Mouse (Mus musculus) liver, embryonic 13.5 days (tissue): ENCODE data around the gene Mmp15. TPM values are rescaled to one million over a fixed set of nuclear protein-coding genes. Genes with fewer than 3 reads are reported as not detected.

Experiments
- ATAC-seq: fragments of 200-750 bp; cut with Nextera tagmentation; 2 replicates; pipeline ENCODE4 v1.8.0; 2017; ENCODE audit warnings: low read depth, mild to moderate bottlenecking, moderate number of reproducible peaks, moderate library complexity
- DNase-seq: peaks from one replicate; pipeline ENCODE4 v3.0.0; 2022
- H3K27ac ChIP-seq: fragments of 300-500 bp; sonication (generic); 2 replicates; pipeline ENCODE4 v1.5.1; 2015; ENCODE audit warnings: moderate library complexity, mild to moderate bottlenecking, inconsistent platforms
- H3K27me3 ChIP-seq: fragments of 300-500 bp; sonication (generic); 2 replicates; pipeline ENCODE4 v1.6.1; 2015; ENCODE audit warnings: mild to moderate bottlenecking, inconsistent platforms
- H3K36me3 ChIP-seq: fragments of 300-500 bp; sonication (generic); 2 replicates; pipeline ENCODE4 v1.6.1; 2015; ENCODE audit warnings: mild to moderate bottlenecking, inconsistent platforms
- H3K4me1 ChIP-seq: fragments of 300-500 bp; sonication (generic); replicated peaks from 2 replicates; pipeline ENCODE4 v1.6.1; 2015; ENCODE audit warnings: inconsistent platforms
- H3K4me2 ChIP-seq: fragments of 300-500 bp; sonication (generic); 2 replicates; pipeline ENCODE4 v1.6.1; 2015; ENCODE audit warnings: inconsistent platforms, mild to moderate bottlenecking, moderate library complexity
- H3K4me3 ChIP-seq: fragments of 300-500 bp; sonication (generic); replicated peaks from 2 replicates; pipeline ENCODE4 v1.5.1; 2015; ENCODE audit warnings: mild to moderate bottlenecking, inconsistent platforms
- H3K9ac ChIP-seq: fragments of 300-500 bp; sonication (generic); 2 replicates; pipeline ENCODE4 v1.6.1; 2015; ENCODE audit warnings: mild to moderate bottlenecking, inconsistent platforms
- H3K9me3 ChIP-seq: fragments of 300-500 bp; sonication (generic); replicated peaks from 2 replicates; pipeline ENCODE4 v1.6.1; 2016; ENCODE audit warnings: inconsistent platforms
- WGBS: fragments of 180-500 bp; shearing (Covaris S2); methylation state at CpG from one replicate; pipeline ENCODE4 v1.1.7; 2015; ENCODE audit not compliant: insufficient replicate concordance; 5-methylcytosine and 5-hydroxymethylcytosine counted together
- polyA plus RNA-seq: library from polyadenylated mRNA; unstranded; fragments of >200 nt; fragmentation: Nextera tagmentation; extraction: Ambion mirVana; gene quantifications from 2 replicates; pipeline ENCODE4 v1.2.1, GENCODE M21; 2015

The Mmp15 gene
- polyA plus RNA-seq, 1 experiment from 2014 or later = 0.86 TPM

DNA sequence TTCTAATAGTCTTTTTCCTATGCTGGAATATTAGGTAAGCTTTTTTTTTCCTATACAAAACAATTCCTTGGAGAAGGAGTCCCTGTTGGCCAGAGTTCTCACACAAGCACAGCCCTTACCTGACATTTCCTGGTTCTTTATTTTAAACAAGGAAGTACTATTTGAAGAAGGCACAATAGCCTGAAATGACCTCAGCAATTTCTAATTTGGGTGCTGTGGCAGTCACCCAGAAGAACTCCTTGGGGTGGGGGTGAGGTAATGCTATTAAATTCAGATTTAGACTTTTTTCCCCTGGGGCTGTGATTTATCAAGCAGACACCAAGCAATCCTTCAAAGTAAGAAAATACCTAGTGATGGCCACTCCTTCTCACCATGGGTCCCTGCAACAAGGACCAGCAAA, 28.9 kb downstream of the Mmp15 start:
- Histone ChIP-seq H3K9me3 (no peaks in the 10 kb centered on the region), H3K27ac (no peak overlapping the region), H3K4me2 (no peak overlapping the region), H3K36me3 (no peaks in the 10 kb centered on the region), H3K4me3 (no peak overlapping the region), H3K9ac (no peak overlapping the region), H3K4me1 (peaks cover 10% of the 10 kb centered on the region), H3K27me3 (no peaks in the 10 kb centered on the region)
- ATAC-seq (no peak), DNase-seq (no peak)

DNA sequence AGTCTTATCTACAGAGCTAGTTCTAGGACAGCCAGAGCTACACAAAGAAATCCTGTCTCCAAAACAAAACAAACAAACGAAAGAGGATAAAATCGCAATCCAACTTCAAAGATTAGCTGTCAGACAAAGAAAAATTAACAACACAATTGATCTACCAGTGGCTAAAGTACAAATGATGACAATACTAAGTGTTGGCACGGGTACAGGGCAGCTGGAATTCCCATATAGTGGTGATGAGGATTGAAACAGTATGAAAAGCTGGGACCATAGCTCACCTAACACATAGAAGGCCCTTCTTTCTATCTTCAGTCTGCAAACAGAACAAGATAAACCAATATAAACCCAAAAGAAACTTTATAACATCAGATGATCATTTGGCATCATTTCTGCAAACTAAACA, 29.5 kb downstream of the Mmp15 start:
- Histone ChIP-seq H3K4me1 (peaks cover 10% of the 10 kb centered on the region), H3K36me3 (no peaks in the 10 kb centered on the region), H3K27ac (no peak overlapping the region), H3K4me2 (no peak overlapping the region), H3K9ac (no peak overlapping the region), H3K4me3 (no peak overlapping the region), H3K9me3 (no peaks in the 10 kb centered on the region), H3K27me3 (no peaks in the 10 kb centered on the region)
- DNase-seq (no peak), ATAC-seq (no peak)
- 56% methylated on average over 3 of the region's 3 CpGs for WGBS

DNA sequence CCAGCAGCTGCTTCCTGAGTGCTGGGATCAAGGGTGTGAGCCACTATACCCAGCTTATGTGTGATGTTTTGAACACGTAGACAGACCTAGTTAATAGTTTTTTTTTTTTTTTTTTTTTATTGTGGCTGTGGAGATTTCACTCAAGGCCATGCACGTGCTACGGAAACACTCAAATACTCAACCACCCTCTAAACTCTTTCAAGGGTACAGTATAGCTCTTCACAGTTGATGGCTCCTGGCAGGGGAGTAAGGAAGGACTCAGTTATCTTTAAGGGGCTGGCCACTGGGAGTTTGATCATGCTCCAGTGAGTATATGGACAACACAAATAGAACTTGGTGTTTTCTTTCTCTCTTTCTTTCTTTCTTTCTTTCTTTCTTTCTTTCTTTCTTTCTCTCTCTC, 32.4 kb downstream of the Mmp15 start:
- H3K4me1 ChIP-seq = no peaks in the 10 kb centered on the region
- no peaks in the 10 kb centered on the region for H3K27me3 ChIP-seq
- no peaks in the 10 kb centered on the region for H3K36me3 ChIP-seq
- DNase-seq (no peak), ATAC-seq (no peak)
- no peaks in the 10 kb centered on the region for H3K9me3 ChIP-seq
- no peak overlapping the region for H3K4me2 ChIP-seq
- no peak overlapping the region for H3K9ac ChIP-seq
- 70% methylated on average over 3 of the region's 3 CpGs for WGBS
- no peak overlapping the region for H3K27ac ChIP-seq
- H3K4me3 ChIP-seq = no peak overlapping the region

DNA sequence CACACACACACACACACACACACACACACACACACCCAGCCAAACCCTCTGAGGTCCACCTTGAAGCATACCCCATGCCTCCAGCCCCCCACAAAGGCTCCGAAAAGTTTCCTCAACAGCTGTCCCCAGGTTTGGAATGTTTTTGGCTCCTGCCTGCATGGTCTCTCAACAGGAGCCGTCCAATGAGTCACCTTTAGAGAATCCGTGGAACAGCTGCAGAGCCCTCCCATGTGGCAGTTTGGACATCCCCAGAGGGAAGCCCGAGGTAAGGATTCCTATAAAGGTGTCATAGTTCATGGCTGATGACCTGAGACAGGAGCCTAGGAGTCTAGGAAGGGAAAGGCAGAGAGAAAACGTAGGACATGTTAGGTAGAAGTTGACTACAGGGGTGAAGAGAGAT, 34.0 kb downstream of the Mmp15 start:
- Histone ChIP-seq H3K4me2 (no peak overlapping the region), H3K9me3 (no peaks in the 10 kb centered on the region), H3K9ac (no peak overlapping the region), H3K4me1 (no peaks in the 10 kb centered on the region), H3K27ac (no peak overlapping the region), H3K36me3 (no peaks in the 10 kb centered on the region), H3K27me3 (no peaks in the 10 kb centered on the region), H3K4me3 (no peak overlapping the region)
- 63% methylated on average over 5 of the region's 5 CpGs for WGBS
- ATAC-seq (no peak), DNase-seq (no peak)

DNA sequence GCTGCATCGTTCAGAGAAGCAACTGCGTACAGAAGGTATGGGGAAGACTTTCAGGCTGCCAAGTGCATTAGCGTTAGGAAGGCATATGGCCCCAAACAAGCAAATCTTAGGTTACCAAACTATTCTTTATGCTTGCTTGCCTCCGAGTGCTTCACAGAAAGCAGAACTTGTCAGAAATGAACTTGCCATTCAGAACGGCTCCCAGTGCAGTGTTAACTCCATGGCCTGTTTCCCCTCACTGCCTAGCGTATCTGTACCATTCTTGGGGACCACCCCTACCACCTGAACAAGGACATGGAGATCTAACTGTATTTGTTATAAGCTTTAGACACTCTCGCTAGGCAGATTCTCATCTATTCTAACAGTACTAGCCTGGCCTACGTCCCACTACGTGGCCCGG, 35.2 kb downstream of the Mmp15 start:
- no peaks in the 10 kb centered on the region for H3K9me3 ChIP-seq
- no peaks in the 10 kb centered on the region for H3K4me1 ChIP-seq
- no peak overlapping the region for H3K27ac ChIP-seq
- no peaks in the 10 kb centered on the region for H3K27me3 ChIP-seq
- 71% methylated on average over 10 of the region's 10 CpGs for WGBS
- H3K4me3 ChIP-seq = no peak overlapping the region
- H3K4me2 ChIP-seq = no peak overlapping the region
- no peak for DNase-seq
- ATAC-seq = no peak
- no peak overlapping the region for H3K9ac ChIP-seq
- no peaks in the 10 kb centered on the region for H3K36me3 ChIP-seq

DNA sequence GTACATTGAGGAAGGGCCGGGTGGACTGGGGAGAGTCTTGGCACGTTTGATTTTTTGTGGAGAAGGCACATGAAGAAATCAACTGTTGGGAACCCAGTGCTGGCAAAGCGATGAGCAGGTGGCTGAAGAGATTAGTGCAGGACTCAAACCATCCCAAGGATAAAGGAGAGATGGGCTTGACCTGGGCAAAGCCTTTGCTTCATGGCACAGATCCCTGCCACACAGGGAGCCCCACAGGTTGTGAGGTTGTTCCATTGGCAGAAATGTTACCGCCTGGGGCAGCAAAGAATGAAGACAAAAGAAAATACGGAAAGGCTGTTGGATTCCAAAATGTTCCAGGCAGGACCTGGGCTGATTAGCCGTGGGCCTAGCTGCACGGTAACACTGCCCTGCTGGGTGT, 35.9 kb downstream of the Mmp15 start:
- DNase-seq = no peak
- H3K4me3 ChIP-seq = no peak overlapping the region
- no peak overlapping the region for H3K4me2 ChIP-seq
- H3K9me3 ChIP-seq = no peaks in the 10 kb centered on the region
- H3K36me3 ChIP-seq = no peaks in the 10 kb centered on the region
- no peaks in the 10 kb centered on the region for H3K27me3 ChIP-seq
- ATAC-seq = no peak
- no peaks in the 10 kb centered on the region for H3K4me1 ChIP-seq
- H3K27ac ChIP-seq = no peak overlapping the region
- 75% methylated on average over 7 of the region's 7 CpGs for WGBS
- H3K9ac ChIP-seq = no peak overlapping the region

DNA sequence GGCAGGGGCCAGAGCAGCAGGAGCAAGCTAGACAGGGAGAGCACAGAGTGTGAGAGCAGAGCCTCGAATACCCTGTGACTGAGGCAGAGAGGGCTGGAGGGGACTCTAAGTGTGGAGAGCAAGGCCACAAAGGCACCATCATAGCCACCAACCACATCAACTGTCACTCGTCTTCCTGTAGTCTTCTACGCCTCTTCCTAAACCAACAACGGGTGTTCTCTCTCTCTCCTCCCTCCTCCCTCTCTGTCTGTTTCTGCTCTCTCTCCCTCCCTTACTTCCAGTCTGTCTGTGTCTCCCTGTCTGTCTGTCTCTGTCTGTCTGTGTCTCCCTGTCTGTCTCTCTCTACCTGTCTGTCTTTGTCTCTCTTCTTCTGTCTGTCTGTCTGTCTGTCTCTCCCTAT, 38.2 kb downstream of the Mmp15 start:
- no peaks in the 10 kb centered on the region for H3K9me3 ChIP-seq
- no peak for DNase-seq
- ATAC-seq = no peak
- no peak overlapping the region for H3K4me3 ChIP-seq
- no peak overlapping the region for H3K27ac ChIP-seq
- H3K9ac ChIP-seq = no peak overlapping the region
- no peaks in the 10 kb centered on the region for H3K36me3 ChIP-seq
- H3K4me1 ChIP-seq = 0 out of 2 replicates have a peak, but pooled peaks cover 3% of the 10 kb centered on the region
- WGBS = 7% methylated on average over 4 of the region's 4 CpGs
- no peak overlapping the region for H3K4me2 ChIP-seq
- H3K27me3 ChIP-seq = no peaks in the 10 kb centered on the region

DNA sequence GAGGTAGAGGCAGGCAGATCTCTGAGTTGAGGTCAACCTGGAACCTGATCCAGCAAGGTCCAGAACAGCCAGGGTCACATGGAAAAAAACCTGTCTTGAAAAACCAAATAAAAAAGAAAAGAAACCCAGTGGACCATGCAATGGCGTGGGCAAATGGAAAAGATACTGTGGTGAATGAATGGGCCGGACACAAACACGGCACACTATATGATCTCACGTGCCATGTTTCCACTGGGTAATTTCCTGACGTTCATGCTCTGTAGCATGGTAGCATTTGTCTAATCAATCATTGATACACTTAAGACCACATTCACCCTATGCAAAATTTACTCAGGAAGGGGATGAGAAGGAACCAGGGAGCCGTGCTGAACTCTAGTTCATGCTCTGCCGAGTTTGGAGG, 39.0 kb downstream of the Mmp15 start:
- no peaks in the 10 kb centered on the region for H3K27me3 ChIP-seq

DNA sequence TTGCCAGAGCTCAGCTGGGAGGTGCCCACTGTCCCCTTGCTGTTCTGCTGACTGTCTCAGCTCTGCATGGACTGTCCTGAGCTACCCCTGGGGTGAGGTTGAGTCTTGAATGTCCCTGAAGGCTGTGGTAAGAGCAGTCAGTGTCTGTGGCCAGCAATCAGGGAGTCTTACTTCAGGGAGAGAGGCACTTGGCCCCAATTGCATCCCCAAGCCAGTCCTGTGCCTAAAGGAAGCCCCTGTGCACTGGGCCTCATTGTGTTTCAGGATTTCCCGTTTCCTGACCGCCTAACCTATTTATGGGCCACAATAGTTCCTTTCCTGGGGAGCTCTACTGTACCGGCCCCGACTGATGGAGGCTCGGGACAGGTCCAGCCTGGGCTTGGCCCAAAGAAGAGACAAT, 40.5 kb downstream of the Mmp15 start:
- no peak overlapping the region for H3K4me2 ChIP-seq
- no peak overlapping the region for H3K27ac ChIP-seq
- H3K36me3 ChIP-seq = no peaks in the 10 kb centered on the region
- H3K9ac ChIP-seq = no peak overlapping the region
- DNase-seq = no peak
- H3K27me3 ChIP-seq = 0 out of 2 replicates have a peak, but pooled peaks cover 4% of the 10 kb centered on the region
- no peak for ATAC-seq
- 28% methylated on average over 5 of the region's 5 CpGs for WGBS
- peaks cover 20% of the 10 kb centered on the region for H3K4me1 ChIP-seq
- H3K4me3 ChIP-seq = no peak overlapping the region
- no peaks in the 10 kb centered on the region for H3K9me3 ChIP-seq

More for the DNA sequence above, 39.0 kb downstream of the Mmp15 start:
- Histone ChIP-seq H3K4me1 (0 out of 2 replicates have a peak, but pooled peaks cover 6% of the 10 kb centered on the region), H3K9me3 (no peaks in the 10 kb centered on the region), H3K36me3 (no peaks in the 10 kb centered on the region), H3K4me3 (no peak overlapping the region), H3K27ac (no peak overlapping the region), H3K9ac (no peak overlapping the region), H3K4me2 (no peak overlapping the region)
- DNase-seq (no peak), ATAC-seq (no peak)
- WGBS = 62% methylated on average over 7 of the region's 7 CpGs

DNA sequence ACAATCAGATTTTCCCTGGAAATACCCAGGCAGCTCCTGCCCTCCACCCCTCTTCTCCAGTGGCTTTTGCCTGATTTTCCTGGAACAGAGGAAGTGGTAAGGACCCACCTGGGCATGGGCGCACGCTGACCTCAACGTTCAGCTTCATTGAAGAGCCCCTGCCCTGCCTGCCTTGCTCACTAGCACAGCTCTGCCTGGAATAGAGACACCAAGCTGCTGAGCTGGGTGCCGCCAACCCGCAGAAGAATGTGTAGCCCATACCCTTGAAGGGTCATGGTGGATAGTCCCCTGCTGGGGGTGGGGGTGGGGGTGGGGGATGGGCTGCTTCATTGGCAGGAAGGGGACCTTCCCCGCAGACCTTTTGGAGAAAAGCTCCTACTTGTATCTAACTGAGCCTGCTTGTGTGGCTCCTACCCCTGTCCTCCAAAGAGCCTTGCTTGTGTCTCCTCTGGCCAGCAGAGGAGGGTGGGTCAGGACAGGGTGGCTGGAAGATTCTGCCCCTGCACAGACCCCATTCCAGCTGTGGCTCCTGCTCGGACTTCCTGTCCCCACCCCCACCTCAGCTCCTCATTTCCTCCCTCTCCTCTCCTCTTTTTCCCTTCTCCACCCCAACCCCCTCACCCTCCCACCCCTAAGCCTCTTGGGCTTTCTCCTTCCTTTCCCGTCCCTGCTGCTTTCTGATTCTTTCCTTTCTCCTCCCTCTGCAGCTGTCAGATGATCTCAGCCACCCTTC, 43.3 kb downstream of the Mmp15 start:
- no peak for ATAC-seq
- Histone ChIP-seq H3K36me3 (no peaks in the 10 kb centered on the region), H3K27me3 (0 out of 2 replicates have a peak, but pooled peaks cover 4% of the 10 kb centered on the region), H3K27ac (no peak overlapping the region), H3K4me2 (no peak overlapping the region), H3K9ac (no peak overlapping the region), H3K4me1 (peaks cover 20% of the 10 kb centered on the region), H3K4me3 (no peak overlapping the region), H3K9me3 (no peaks in the 10 kb centered on the region)
- 24% methylated on average over 8 of the region's 8 CpGs for WGBS
- DNase-seq = no peak

DNA sequence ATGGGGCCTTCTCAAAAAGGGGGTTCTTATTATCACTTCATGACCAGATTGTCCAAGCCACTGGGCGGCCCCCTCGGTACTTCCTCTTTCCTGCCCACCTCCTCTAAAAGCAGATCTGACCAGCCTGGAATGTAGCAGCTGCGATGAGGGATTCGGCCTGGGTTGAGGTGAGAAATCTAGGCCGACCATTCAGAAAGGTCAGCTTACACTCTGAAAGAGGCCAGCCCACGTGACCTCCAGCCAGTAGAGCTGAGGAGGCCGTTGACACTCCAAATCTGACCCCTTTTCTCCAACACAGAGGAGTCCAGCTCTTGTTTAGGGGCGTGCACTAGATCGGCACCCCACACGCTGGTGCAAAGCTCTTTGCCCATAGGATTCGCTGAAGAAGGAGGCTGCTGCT, 44.7 kb downstream of the Mmp15 start:
- Histone ChIP-seq H3K27ac (no peak overlapping the region), H3K27me3 (0 out of 2 replicates have a peak, but pooled peaks cover 4% of the 10 kb centered on the region), H3K4me2 (no peak overlapping the region), H3K36me3 (no peaks in the 10 kb centered on the region), H3K4me3 (no peak overlapping the region), H3K4me1 (peaks cover 20% of the 10 kb centered on the region), H3K9ac (no peak overlapping the region), H3K9me3 (no peaks in the 10 kb centered on the region)
- ATAC-seq = no peak
- DNase-seq = no peak
- WGBS = 22% methylated on average over 11 of the region's 11 CpGs

DNA sequence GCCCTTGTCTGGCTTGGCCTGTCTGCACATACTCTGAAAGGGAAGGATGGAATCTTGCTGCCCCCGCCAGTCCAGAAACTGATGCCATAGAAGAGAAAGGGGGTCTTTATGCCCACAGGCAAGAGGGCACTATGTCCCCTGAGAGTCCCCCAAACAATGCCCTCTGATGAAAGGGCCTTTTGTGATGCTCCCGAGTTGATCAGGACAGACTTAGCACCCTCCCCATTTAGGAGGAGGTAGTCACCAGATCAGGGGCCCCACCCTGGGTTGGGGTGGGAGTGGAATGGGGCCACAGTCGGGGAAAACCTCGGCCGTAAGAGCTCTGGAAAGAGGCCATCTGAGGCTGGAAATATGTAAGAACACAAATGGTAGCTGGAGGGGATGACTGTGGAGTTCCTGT, 45.1 kb downstream of the Mmp15 start:
- ATAC-seq = no peak
- Histone ChIP-seq H3K4me3 (no peak overlapping the region), H3K9ac (no peak overlapping the region), H3K4me2 (no peak overlapping the region), H3K36me3 (no peaks in the 10 kb centered on the region), H3K27ac (no peak overlapping the region), H3K27me3 (0 out of 2 replicates have a peak, but pooled peaks cover 4% of the 10 kb centered on the region), H3K9me3 (no peaks in the 10 kb centered on the region), H3K4me1 (peaks cover 20% of the 10 kb centered on the region)
- DNase-seq = no peak
- 36% methylated on average over 5 of the region's 5 CpGs for WGBS
